Mouse (Mus musculus): ENCODE measurements around the gene Sphk2. TPM values are rescaled to one million over a fixed set of nuclear protein-coding genes. Genes with fewer than 3 reads are reported as not detected.

The Sphk2 gene
- polyA plus RNA-seq, 1 experiment from 2014 or later = 18.5 TPM

DNA sequence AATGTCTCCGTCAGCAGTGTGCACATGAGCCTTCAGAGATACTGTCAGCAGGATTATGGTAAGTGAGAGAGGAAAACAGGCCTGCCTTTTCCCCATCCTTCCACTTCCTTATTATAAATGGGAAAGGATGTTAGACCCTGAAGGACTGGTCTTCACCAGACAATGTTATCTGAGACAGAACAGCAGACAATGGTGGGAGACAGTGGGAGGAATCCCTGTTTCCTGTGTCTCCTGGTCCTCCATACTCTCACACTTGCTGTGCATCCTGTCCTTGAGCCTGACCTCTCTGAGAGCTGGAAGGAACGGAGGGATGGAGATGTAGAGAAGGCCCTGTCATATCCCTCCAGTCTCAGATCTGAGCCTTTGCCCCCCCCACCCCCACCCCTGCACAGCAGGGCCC, 25.4 kb downstream of the Sphk2 start:
- Histone ChIP-seq H3K4me3 (no peak overlapping the region), H3K27me3 (replicated peaks) (no peaks in the 10 kb centered on the region), H3K36me3 (no peaks in the 10 kb centered on the region), H3K9me3 (replicated peaks) (no peaks in the 10 kb centered on the region), H3K9ac (no peak overlapping the region), H3K4me1 (replicated peaks) (peaks cover 19% of the 10 kb centered on the region), H3K27ac (ENCODE audit: poor library complexity, severe bottlenecking) (no peak overlapping the region), H3K4me2 (no peak overlapping the region)
- 55% methylated on average over 2 of the region's 2 CpGs for WGBS
- no peak for ATAC-seq (ENCODE audit: insufficient number of reproducible peaks, low FRiP score)

- H3K27ac ChIP-seq (ENCODE audit: poor library complexity, severe bottlenecking) = peak overlapping the region; percentile 58
- H3K36me3 ChIP-seq = no peaks in the 10 kb centered on the region
- 17% methylated on average over 11 of the region's 11 CpGs for WGBS
- H3K9me3 ChIP-seq (replicated peaks) = no peaks in the 10 kb centered on the region
- ATAC-seq (ENCODE audit: insufficient number of reproducible peaks, low FRiP score) = no peak; the same call in 1 of the 2 replicates
- no peak overlapping the region for H3K4me2 ChIP-seq
- peaks cover 19% of the 10 kb centered on the region for H3K4me1 ChIP-seq (replicated peaks)
- 0 out of 2 replicates have a peak, but pooled peaks cover 4% of the 10 kb centered on the region for H3K27me3 ChIP-seq (replicated peaks)
- H3K4me3 ChIP-seq = no peak overlapping the region
- no peak overlapping the region for H3K9ac ChIP-seq
These were observed 28.0 kb downstream of the Sphk2 start for GRCm38 (mm10) chr7:45689800-45690199.

DNA sequence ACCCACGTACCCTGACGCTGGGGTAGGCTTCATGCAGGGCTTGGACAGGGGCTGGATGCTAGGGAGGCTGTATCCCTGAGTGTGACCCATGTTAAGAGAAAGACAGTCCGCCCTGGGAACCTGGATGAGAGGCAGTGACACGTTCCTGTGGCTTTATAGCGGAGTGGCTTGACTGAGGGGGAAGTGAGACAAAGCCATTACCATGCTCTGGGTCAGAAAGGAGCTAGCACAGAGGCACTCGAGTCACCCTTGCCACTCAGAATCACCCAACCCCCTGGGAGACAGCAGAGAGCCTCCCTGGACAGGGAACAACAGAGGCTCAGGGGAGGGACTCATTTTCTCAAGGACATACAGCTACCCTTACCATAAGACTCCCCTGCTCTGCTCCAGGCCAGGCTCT, 28.7 kb downstream of the Sphk2 start:
- H3K27ac ChIP-seq (ENCODE audit: poor library complexity, severe bottlenecking) = no peak overlapping the region; the same call in 1 of the 2 replicates
- H3K27me3 ChIP-seq (replicated peaks) = peaks cover 4% of the 10 kb centered on the region; the same call in 1 of the 2 replicates
- peaks cover 19% of the 10 kb centered on the region for H3K4me1 ChIP-seq (replicated peaks)
- H3K36me3 ChIP-seq = no peaks in the 10 kb centered on the region
- no peak for ATAC-seq (ENCODE audit: insufficient number of reproducible peaks, low FRiP score)
- 0 out of 2 replicates have a peak overlapping the region, but pooled peaks have one; percentile 21 for H3K9ac ChIP-seq
- H3K4me3 ChIP-seq = no peak overlapping the region
- H3K9me3 ChIP-seq (replicated peaks) = no peaks in the 10 kb centered on the region
- H3K4me2 ChIP-seq = no peak overlapping the region
- 61% methylated on average over 6 of the region's 6 CpGs for WGBS

DNA sequence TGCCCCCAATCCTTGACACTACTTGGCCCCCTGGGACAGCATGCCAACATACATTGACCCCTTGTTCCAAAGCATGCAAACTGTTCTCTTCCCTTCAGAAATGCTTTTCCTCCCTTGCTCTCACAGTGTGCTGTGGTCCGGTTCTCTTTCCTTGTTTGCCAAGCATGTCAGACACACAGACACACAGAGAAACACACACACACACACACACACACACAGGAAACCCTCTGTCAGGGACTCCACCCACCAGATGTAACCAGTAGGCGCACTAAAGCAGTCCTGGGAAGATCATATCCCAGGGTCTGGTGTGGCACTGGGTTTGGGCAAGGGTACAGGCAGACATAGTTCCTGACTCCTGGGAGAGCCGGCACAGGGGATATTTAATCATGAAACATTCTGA, 31.0 kb downstream of the Sphk2 start:
- ATAC-seq (ENCODE audit: insufficient number of reproducible peaks, low FRiP score) = no peak
- Histone ChIP-seq H3K27me3 (replicated peaks) (peaks cover 4% of the 10 kb centered on the region; the same call in 1 of the 2 replicates), H3K9ac (no peak overlapping the region), H3K4me2 (no peak overlapping the region), H3K4me3 (no peak overlapping the region), H3K27ac (ENCODE audit: poor library complexity, severe bottlenecking) (no peak overlapping the region), H3K36me3 (no peaks in the 10 kb centered on the region), H3K4me1 (replicated peaks) (peaks cover 29% of the 10 kb centered on the region), H3K9me3 (replicated peaks) (no peaks in the 10 kb centered on the region)
- 79% methylated on average over 3 of the region's 3 CpGs for WGBS

DNA sequence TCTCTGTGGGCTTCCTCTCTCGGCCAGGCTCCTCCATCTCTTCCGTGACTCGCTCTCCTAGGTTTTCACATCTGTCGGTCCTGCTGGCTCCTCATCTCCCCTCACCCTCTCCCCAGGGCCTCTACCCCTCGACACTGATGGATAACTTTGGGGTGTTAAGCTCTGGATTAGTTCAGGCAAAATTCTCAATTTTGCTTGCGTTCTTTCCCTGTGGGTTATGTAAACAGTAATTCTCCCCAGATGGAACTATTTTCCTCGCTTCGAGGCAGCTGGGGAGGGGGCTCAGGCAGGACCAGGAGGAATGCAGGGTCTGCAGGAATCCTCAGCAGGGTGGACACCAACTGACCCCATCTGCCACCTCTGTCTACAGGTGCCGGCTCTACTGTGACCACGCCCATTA, 32.0 kb downstream of the Sphk2 start:
- H3K4me3 ChIP-seq = no peak overlapping the region
- ATAC-seq (ENCODE audit: insufficient number of reproducible peaks, low FRiP score) = no peak
- peaks cover 4% of the 10 kb centered on the region; the same call in 1 of the 2 replicates for H3K27me3 ChIP-seq (replicated peaks)
- no peaks in the 10 kb centered on the region for H3K9me3 ChIP-seq (replicated peaks)
- no peak overlapping the region for H3K4me2 ChIP-seq
- H3K36me3 ChIP-seq = no peaks in the 10 kb centered on the region
- peaks cover 37% of the 10 kb centered on the region for H3K4me1 ChIP-seq (replicated peaks)
- WGBS = 60% methylated on average over 10 of the region's 10 CpGs
- H3K27ac ChIP-seq (ENCODE audit: poor library complexity, severe bottlenecking) = no peak overlapping the region
- no peak overlapping the region for H3K9ac ChIP-seq

- Histone ChIP-seq H3K4me3 (no peak within 1 kb of the TSS), H3K4me2 (no peak within 1 kb of the TSS), H3K36me3 (no peaks in the 10 kb centered on the region), H3K27me3 (replicated peaks) (peaks cover 4% of the 10 kb centered on the region; the same call in 1 of the 2 replicates), H3K9me3 (replicated peaks) (no peaks in the 10 kb centered on the region), H3K27ac (ENCODE audit: poor library complexity, severe bottlenecking) (no peak within 1 kb of the TSS), H3K4me1 (replicated peaks) (peaks cover 28% of the 10 kb centered on the region), H3K9ac (no peak within 1 kb of the TSS)
- WGBS = 77% methylated on average over 7 of the region's 7 CpGs
- no peak for ATAC-seq (ENCODE audit: insufficient number of reproducible peaks, low FRiP score)
These were observed 34.3 kb downstream of the Sphk2 start, which contains the start of gene Ntn5 for GRCm38 (mm10) chr7:45683396-45684050. Gene Ntn5, plus strand, starts transcription at chr7:45684022.

- Histone ChIP-seq H3K27me3 (replicated peaks) (peaks cover 4% of the 10 kb centered on the region; the same call in 1 of the 2 replicates), H3K4me1 (replicated peaks) (peaks cover 28% of the 10 kb centered on the region), H3K4me2 (peak overlapping the region; percentile 57), H3K36me3 (no peaks in the 10 kb centered on the region), H3K9me3 (replicated peaks) (no peaks in the 10 kb centered on the region), H3K9ac (peak overlapping the region; percentile 24; the same call in 1 of the 2 replicates), H3K4me3 (peak overlapping the region; percentile 14), H3K27ac (ENCODE audit: poor library complexity, severe bottlenecking) (no peak overlapping the region)
- 29% methylated on average over 14 of the region's 14 CpGs for WGBS
- peak; percentile 36 for ATAC-seq (ENCODE audit: insufficient number of reproducible peaks, low FRiP score)
These were observed 35.4 kb downstream of the Sphk2 start for GRCm38 (mm10) chr7:45682144-45683126.

DNA sequence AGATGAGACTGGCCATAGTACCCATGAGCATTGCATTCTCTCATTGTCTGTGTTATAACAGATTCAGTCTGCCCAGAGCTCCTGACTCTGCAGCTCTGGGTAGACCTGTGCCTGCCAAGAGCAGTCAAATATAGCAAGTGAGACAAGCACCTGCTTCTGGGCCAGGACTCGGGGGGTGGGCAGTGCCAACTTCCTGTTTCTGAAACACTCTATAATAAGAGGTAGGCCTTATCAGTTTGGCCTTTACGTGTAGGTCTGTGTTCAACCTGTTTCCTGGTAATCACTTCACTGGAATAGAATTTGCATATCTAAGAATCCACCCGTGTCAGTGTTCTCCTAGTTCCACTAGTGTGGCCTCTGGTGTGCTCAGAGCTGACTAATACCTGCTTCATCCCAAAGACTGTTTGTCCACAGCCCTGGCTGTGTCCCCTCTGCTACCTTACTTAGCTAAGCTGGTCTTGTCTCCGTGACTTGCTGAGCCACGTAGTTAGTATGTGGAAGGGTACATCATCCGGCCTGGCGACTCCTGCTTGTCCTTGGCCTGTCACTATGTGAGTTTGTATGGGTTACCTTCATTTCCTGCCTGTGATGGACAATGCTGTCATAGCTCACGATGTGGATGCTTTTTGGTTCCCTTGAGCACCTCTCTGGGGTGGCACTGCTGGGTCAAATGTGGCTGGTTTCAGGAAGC, 36.6 kb downstream of the Sphk2 start:
- H3K4me2 ChIP-seq = no peak overlapping the region
- no peak for ATAC-seq (ENCODE audit: insufficient number of reproducible peaks, low FRiP score)
- H3K9me3 ChIP-seq (replicated peaks) = no peaks in the 10 kb centered on the region
- WGBS = 64% methylated on average over 8 of the region's 8 CpGs
- H3K9ac ChIP-seq = 0 out of 2 replicates have a peak overlapping the region, but pooled peaks have one; percentile 15
- H3K4me1 ChIP-seq (replicated peaks) = peaks cover 28% of the 10 kb centered on the region
- H3K27ac ChIP-seq (ENCODE audit: poor library complexity, severe bottlenecking) = no peak overlapping the region
- H3K27me3 ChIP-seq (replicated peaks) = peaks cover 4% of the 10 kb centered on the region; the same call in 1 of the 2 replicates
- H3K36me3 ChIP-seq = no peaks in the 10 kb centered on the region
- H3K4me3 ChIP-seq = no peak overlapping the region

GRCm38 (mm10) chr7:45679966-45680621, 37.7 kb downstream of the Sphk2 start:
- peak; percentile 63 for ATAC-seq (ENCODE audit: insufficient number of reproducible peaks, low FRiP score)
- H3K36me3 ChIP-seq = no peaks in the 10 kb centered on the region
- H3K9ac ChIP-seq = peak overlapping the region; percentile 2; the same call in 1 of the 2 replicates
- peaks cover 28% of the 10 kb centered on the region for H3K4me1 ChIP-seq (replicated peaks)
- peaks cover 1% of the 10 kb centered on the region; the same call in 1 of the 2 replicates for H3K27me3 ChIP-seq (replicated peaks)
- H3K4me2 ChIP-seq = no peak overlapping the region
- H3K4me3 ChIP-seq = no peak overlapping the region
- peak overlapping the region; percentile 57 for H3K27ac ChIP-seq (ENCODE audit: poor library complexity, severe bottlenecking)
- H3K9me3 ChIP-seq (replicated peaks) = no peaks in the 10 kb centered on the region
- WGBS = 60% methylated on average over 14 of the region's 14 CpGs

GRCm38 (mm10) chr7:45678513-45678912, 39.3 kb downstream of the Sphk2 start:
- H3K4me1 ChIP-seq (replicated peaks) = peaks cover 28% of the 10 kb centered on the region
- H3K27me3 ChIP-seq (replicated peaks) = no peaks in the 10 kb centered on the region
- no peak overlapping the region for H3K4me3 ChIP-seq
- ATAC-seq (ENCODE audit: insufficient number of reproducible peaks, low FRiP score) = no peak
- no peaks in the 10 kb centered on the region for H3K36me3 ChIP-seq
- H3K9ac ChIP-seq = no peak overlapping the region
- no peak overlapping the region for H3K27ac ChIP-seq (ENCODE audit: poor library complexity, severe bottlenecking)
- H3K4me2 ChIP-seq = no peak overlapping the region
- no peaks in the 10 kb centered on the region for H3K9me3 ChIP-seq (replicated peaks)
- WGBS = 89% methylated on average over 14 of the region's 14 CpGs
